Mouse (Mus musculus): Measurements from ENCODE around the gene Fgf12.
A peak's percentile ranks its signal among the peaks of the same experiment; 100 is the strongest.

Fgf12 gene

GRCm38 (mm10) chr16:28752638-28753118, at the start of gene Fgf12:
Gene Fgf12, minus strand, starts transcription at chr16:28753068.
- DNase-seq = no peak

- DNase-seq = peak in 1 of 2 experiments; percentile 2
Measured at GRCm38 (mm10) chr16:28793115-28793514, 40.2 kb upstream of the Fgf12 start.

GRCm38 (mm10) chr16:28770276-28770675, 17.4 kb upstream of the Fgf12 start:
- no peak for DNase-seq

- no peak for DNase-seq
Measured at GRCm38 (mm10) chr16:28761417-28761976, 8.6 kb upstream of the Fgf12 start.

GRCm38 (mm10) chr16:28753124-28753917, 453 bp upstream of the Fgf12 start:
- peak in 1 of 2 experiments; percentile 2 for DNase-seq

- DNase-seq = no peak
Measured at GRCm38 (mm10) chr16:28734461-28734860, 18.4 kb downstream of the Fgf12 start.

- no peak for DNase-seq
Measured at GRCm38 (mm10) chr16:28726792-28727191, 26.1 kb downstream of the Fgf12 start.

- DNase-seq = no peak
Measured at GRCm38 (mm10) chr16:28706623-28707022, 46.2 kb downstream of the Fgf12 start.

GRCm38 (mm10) chr16:28700346-28700745, 52.5 kb downstream of the Fgf12 start:
- no peak for DNase-seq

GRCm38 (mm10) chr16:28696851-28697250, 56.0 kb downstream of the Fgf12 start:
- no peak for DNase-seq

- DNase-seq = no peak
Measured at GRCm38 (mm10) chr16:28694113-28694899, 58.6 kb downstream of the Fgf12 start.

GRCm38 (mm10) chr16:28688861-28689385, 63.9 kb downstream of the Fgf12 start:
- DNase-seq = no peak

- DNase-seq = no peak
Measured at GRCm38 (mm10) chr16:28681625-28682024, 71.2 kb downstream of the Fgf12 start.

- DNase-seq = no peak
Measured at GRCm38 (mm10) chr16:28668815-28669347, 84.0 kb downstream of the Fgf12 start.

GRCm38 (mm10) chr16:28652640-28653039, 100.2 kb downstream of the Fgf12 start:
- no peak for DNase-seq

- DNase-seq = no peak
Measured at GRCm38 (mm10) chr16:28650589-28650988, 102.3 kb downstream of the Fgf12 start.

- DNase-seq = no peak
Measured at GRCm38 (mm10) chr16:28645030-28645429, 107.8 kb downstream of the Fgf12 start.

- no peak for DNase-seq
Measured at GRCm38 (mm10) chr16:28631721-28632120, 121.1 kb downstream of the Fgf12 start.

- no peak for DNase-seq
Measured at GRCm38 (mm10) chr16:28630771-28631484, 121.9 kb downstream of the Fgf12 start.

- no peak for DNase-seq
Measured at GRCm38 (mm10) chr16:28626259-28626658, 126.6 kb downstream of the Fgf12 start.

- DNase-seq = no peak
Measured at GRCm38 (mm10) chr16:28625689-28626088, 127.2 kb downstream of the Fgf12 start.

GRCm38 (mm10) chr16:28614412-28614811, 138.5 kb downstream of the Fgf12 start:
- DNase-seq = no peak
